Mouse (Mus musculus) splenic B cell, adult 2 months (primary cell): ENCODE measurements around the gene Tex9.
"Not testable (repeated sequence)": the region's sequence is repeated elsewhere in the genome, so short reads cannot be mapped to it uniquely, and the experiment has no call there.

ENCODE experiments used
- DNase-seq: peaks from one replicate; pipeline ENCODE4 v3.0.0-alpha.2; 2011; ENCODE audit warnings: low read depth, low spot score
- H3K27me3 ChIP-seq: 2 replicates; pipeline ENCODE4 v1.6.1; 2012; ENCODE audit warnings: mild to moderate bottlenecking, low read length, moderate library complexity, mixed read lengths; ENCODE audit not compliant: control insufficient read depth, poor library complexity, insufficient read depth, severe bottlenecking
- H3K36me3 ChIP-seq: 2 replicates; pipeline ENCODE4 v1.6.1; 2012; ENCODE audit warnings: mild to moderate bottlenecking, low read length, moderate library complexity, mixed read lengths; ENCODE audit not compliant: control insufficient read depth, poor library complexity, insufficient read depth, severe bottlenecking

The Tex9 gene

GRCm38 (mm10) chr9:72403421-72403820 is 88.6 kb downstream of the Tex9 start:
- no peak for DNase-seq

DNA sequence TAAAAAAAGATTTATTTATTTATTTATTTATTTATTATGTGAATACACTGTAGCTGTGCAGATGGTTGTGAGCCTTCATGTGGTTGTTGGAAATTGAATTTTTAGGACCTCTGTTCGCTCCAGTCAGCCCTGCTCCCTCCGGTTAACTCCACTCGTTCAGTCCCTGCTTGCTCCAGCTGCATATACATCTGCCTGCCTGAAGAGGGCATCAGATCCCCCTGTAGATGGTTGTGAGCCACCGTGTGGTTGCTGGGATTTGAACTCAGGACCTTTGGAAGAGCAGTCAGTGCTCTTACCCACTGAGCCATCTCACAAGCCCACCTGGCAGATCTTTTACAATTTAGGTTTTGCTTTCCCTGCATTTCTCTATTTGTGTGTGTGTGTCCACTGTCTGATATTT is 90.2 kb downstream of the Tex9 start:
- DNase-seq, H3K27me3 ChIP-seq, H3K36me3 ChIP-seq: not testable (repeated sequence)

More at GRCm38 (mm10) chr9:72403421-72403820, 88.6 kb downstream of the Tex9 start:
- Histone ChIP-seq H3K27me3 (no peaks in the 10 kb centered on the region), H3K36me3 (no peaks in the 10 kb centered on the region)
